Mouse (Mus musculus): Measurements from ENCODE around the gene Usp47. TPM values are rescaled to one million over a fixed set of nuclear protein-coding genes. Genes with fewer than 3 reads are reported as not detected.

Gene Usp47
- polyA plus RNA-seq, 1 experiment from 2014 or later, result 80.9 TPM

DNA sequence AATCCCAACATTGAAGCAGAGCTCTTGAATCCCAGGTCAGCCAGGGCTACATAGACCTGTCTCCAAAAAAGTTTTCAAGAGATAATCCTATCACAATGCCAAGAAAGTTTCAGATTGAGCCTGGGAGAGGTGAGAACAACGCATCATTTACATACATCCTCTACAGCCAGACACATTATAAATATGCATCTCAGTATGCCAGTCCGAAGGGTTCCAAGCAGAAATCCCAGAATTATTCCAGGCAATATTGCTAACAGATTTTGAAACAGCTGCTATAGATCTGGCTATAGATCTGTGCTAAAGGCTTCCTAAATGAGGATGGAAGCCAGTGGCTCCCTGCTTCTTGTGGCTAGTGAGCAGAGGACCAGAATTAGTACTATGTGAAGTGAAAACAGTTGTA is 77.6 kb downstream of the Usp47 start:
- no peak overlapping the region for H3K4me3 ChIP-seq (ENCODE audit: low read length)
- 91% methylated on average over 2 of the region's 2 CpGs for WGBS
- H3K9me3 ChIP-seq (ENCODE audit: control insufficient read depth, low read length), result no peaks in the 10 kb centered on the region
- peaks cover 76% of the 10 kb centered on the region for H3K36me3 ChIP-seq (ENCODE audit: control insufficient read depth, insufficient read depth, low read length)
- H3K9ac ChIP-seq (ENCODE audit: low read depth, low read length), result no peak overlapping the region
- H3K27me3 ChIP-seq (ENCODE audit: control insufficient read depth, insufficient read depth, low read length), result no peaks in the 10 kb centered on the region
- H3K4me2 ChIP-seq (replicated peaks; ENCODE audit: low read depth, low read length), result no peak overlapping the region
- ATAC-seq (ENCODE audit: low FRiP score, low TSS enrichment), result no peak
- no peaks in the 10 kb centered on the region for H3K4me1 ChIP-seq (ENCODE audit: control insufficient read depth, insufficient read depth, low read length)
- no peak overlapping the region for H3K27ac ChIP-seq (ENCODE audit: low read depth, low read length)

DNA sequence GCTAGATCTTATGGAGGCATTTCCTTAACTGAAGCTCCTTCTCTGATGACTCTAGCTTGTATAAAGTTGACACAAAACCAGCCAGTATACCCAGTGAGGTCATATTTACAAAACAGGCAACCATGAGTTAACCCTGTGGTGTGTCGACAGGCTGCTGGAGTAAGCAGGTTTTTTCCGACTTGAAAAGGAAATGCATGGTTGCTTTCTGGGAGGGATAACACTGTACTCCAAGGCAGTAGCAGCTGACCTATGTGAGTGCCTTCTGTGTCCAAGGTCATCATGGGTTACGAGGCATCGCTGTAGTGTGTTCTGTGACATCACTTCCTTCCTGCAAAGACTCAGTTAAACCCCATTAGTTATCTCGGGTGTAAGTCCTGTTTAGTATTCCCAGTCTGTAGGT is 79.6 kb downstream of the Usp47 start:
- Histone ChIP-seq H3K4me2 (replicated peaks; ENCODE audit: low read depth, low read length) (no peak overlapping the region), H3K36me3 (ENCODE audit: control insufficient read depth, insufficient read depth, low read length) (peaks cover 80% of the 10 kb centered on the region), H3K9ac (ENCODE audit: low read depth, low read length) (no peak overlapping the region), H3K9me3 (ENCODE audit: control insufficient read depth, low read length) (no peaks in the 10 kb centered on the region), H3K27ac (ENCODE audit: low read depth, low read length) (no peak overlapping the region), H3K27me3 (ENCODE audit: control insufficient read depth, insufficient read depth, low read length) (no peaks in the 10 kb centered on the region), H3K4me3 (ENCODE audit: low read length) (no peak overlapping the region), H3K4me1 (ENCODE audit: control insufficient read depth, insufficient read depth, low read length) (no peaks in the 10 kb centered on the region)
- no peak for ATAC-seq (ENCODE audit: low FRiP score, low TSS enrichment)
- WGBS, result 59% methylated on average over 5 of the region's 5 CpGs

DNA sequence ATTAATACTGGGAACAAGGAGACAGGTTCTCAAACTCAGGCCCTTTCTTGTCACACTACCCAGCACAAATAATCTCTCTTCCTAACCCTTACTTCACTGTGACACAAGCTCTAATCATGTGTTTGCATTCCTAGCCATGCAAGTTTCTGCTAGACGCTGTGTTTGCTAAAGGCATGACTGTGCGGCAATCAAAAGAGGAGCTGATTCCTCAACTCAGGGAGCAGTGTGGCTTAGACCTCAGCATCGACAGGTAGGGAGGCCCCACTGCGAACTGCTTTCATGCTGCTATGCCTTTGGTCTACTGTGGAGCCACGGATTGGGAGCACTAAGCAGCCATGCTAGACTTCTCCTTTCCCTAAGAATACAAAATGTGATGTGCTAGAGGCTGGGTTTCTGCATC is 80.5 kb downstream of the Usp47 start:
- ATAC-seq (ENCODE audit: low FRiP score, low TSS enrichment), result no peak
- 91% methylated on average over 5 of the region's 5 CpGs for WGBS

DNA sequence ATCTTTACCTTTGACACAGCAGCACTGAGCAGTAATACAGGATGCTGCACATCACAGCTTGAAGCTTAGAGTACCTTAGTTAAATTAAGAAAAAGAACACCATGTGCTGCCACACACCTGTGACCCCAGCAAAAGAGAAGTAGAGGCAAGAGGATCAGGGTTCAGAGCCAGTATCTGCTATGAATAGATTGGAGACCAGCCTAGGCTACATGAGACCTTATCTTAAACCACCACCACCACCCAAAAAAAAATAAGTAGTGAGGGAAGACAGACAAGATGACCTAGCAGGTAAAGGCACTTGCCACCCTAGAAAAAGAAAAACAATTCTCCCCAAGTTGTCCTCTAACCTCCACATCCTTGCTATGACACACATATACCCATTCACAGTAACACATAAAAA is 85.5 kb downstream of the Usp47 start:
- no peak overlapping the region for H3K4me2 ChIP-seq (replicated peaks; ENCODE audit: low read depth, low read length)
- H3K9me3 ChIP-seq (ENCODE audit: control insufficient read depth, low read length), result no peaks in the 10 kb centered on the region
- H3K9ac ChIP-seq (ENCODE audit: low read depth, low read length), result no peak overlapping the region
- ATAC-seq (ENCODE audit: low FRiP score, low TSS enrichment), result no peak
- peaks cover 71% of the 10 kb centered on the region for H3K36me3 ChIP-seq (ENCODE audit: control insufficient read depth, insufficient read depth, low read length)
- no peaks in the 10 kb centered on the region for H3K4me1 ChIP-seq (ENCODE audit: control insufficient read depth, insufficient read depth, low read length)
- H3K4me3 ChIP-seq (ENCODE audit: low read length), result no peak overlapping the region
- no peak overlapping the region for H3K27ac ChIP-seq (ENCODE audit: low read depth, low read length)
- H3K27me3 ChIP-seq (ENCODE audit: control insufficient read depth, insufficient read depth, low read length), result no peaks in the 10 kb centered on the region

More for the DNA sequence above, 80.5 kb downstream of the Usp47 start:
- H3K36me3 ChIP-seq (ENCODE audit: control insufficient read depth, insufficient read depth, low read length), result peaks cover 80% of the 10 kb centered on the region
- no peak overlapping the region for H3K27ac ChIP-seq (ENCODE audit: low read depth, low read length)
- H3K4me3 ChIP-seq (ENCODE audit: low read length), result no peak overlapping the region
- no peak overlapping the region for H3K4me2 ChIP-seq (replicated peaks; ENCODE audit: low read depth, low read length)
- no peaks in the 10 kb centered on the region for H3K9me3 ChIP-seq (ENCODE audit: control insufficient read depth, low read length)
- no peaks in the 10 kb centered on the region for H3K4me1 ChIP-seq (ENCODE audit: control insufficient read depth, insufficient read depth, low read length)
- H3K27me3 ChIP-seq (ENCODE audit: control insufficient read depth, insufficient read depth, low read length), result no peaks in the 10 kb centered on the region
- no peak overlapping the region for H3K9ac ChIP-seq (ENCODE audit: low read depth, low read length)

DNA sequence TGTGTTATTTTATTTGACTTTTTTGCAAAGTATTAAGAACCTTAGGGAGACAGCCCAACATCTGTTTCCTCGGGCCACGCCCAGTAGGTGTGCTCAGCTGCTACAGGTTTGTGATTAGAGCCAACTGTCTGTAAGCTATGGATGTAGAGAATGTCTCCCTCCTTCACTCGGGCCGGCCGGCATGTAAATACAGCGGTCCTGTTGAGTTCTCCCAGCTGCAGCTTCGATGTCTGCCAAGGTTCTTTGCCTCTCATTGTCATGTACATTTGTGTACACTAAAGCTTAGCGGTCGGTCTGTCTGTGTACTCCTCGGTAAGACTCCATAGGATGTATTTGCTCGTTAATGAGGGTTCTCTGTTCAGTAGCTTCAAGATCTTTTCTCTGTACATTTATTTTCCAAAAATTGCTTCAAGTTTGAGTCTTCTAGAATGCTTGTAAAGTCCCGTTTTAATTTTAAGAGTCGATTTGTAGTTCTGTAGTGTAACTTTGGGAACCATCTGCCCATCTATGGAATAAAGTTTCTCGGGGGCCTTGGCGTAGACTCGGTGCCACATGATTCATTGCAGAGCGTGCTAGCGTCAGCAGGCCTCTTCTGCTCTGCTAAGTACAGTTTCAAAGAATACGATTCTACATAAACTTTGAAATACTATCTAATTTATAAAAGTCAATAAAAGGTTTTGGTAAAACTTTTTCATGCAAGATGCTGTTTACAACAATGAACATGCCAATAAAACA is 87.5 kb downstream of the Usp47 start:
- peaks cover 55% of the 10 kb centered on the region for H3K36me3 ChIP-seq (ENCODE audit: control insufficient read depth, insufficient read depth, low read length)
- H3K4me3 ChIP-seq (ENCODE audit: low read length), result no peak overlapping the region
- H3K9ac ChIP-seq (ENCODE audit: low read depth, low read length), result no peak overlapping the region
- no peak overlapping the region for H3K27ac ChIP-seq (ENCODE audit: low read depth, low read length)
- no peaks in the 10 kb centered on the region for H3K9me3 ChIP-seq (ENCODE audit: control insufficient read depth, low read length)
- 89% methylated on average over 19 of the region's 19 CpGs for WGBS
- no peaks in the 10 kb centered on the region for H3K4me1 ChIP-seq (ENCODE audit: control insufficient read depth, insufficient read depth, low read length)
- no peaks in the 10 kb centered on the region for H3K27me3 ChIP-seq (ENCODE audit: control insufficient read depth, insufficient read depth, low read length)
- ATAC-seq (ENCODE audit: low FRiP score, low TSS enrichment), result no peak
- no peak overlapping the region for H3K4me2 ChIP-seq (replicated peaks; ENCODE audit: low read depth, low read length)

DNA sequence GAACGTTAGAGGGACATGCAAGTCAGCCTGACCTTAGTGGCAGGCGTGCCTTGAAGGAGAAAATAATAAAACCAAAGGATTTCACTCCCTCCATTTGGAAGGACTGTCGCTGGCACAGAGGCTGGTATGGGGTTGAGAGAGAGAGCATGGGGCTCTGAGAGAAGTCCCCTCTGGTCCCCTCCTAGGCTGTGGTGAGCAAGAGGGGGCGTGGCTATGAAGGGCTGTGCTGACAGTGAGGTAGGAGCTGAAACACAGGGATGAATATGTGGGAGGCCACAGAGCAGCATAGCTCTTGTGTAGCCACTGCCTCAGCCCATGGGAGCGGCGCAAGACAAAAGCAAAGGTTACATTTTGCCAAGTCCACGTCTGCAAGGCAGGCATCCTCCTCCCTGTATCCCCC is 94.2 kb downstream of the Usp47 start:
- WGBS, result 83% methylated on average over 7 of the region's 7 CpGs
- Histone ChIP-seq H3K36me3 (ENCODE audit: control insufficient read depth, insufficient read depth, low read length) (no peaks in the 10 kb centered on the region), H3K4me3 (ENCODE audit: low read length) (no peak overlapping the region), H3K9me3 (ENCODE audit: control insufficient read depth, low read length) (no peaks in the 10 kb centered on the region), H3K27ac (ENCODE audit: low read depth, low read length) (no peak overlapping the region), H3K27me3 (ENCODE audit: control insufficient read depth, insufficient read depth, low read length) (no peaks in the 10 kb centered on the region), H3K4me2 (replicated peaks; ENCODE audit: low read depth, low read length) (no peak overlapping the region), H3K4me1 (ENCODE audit: control insufficient read depth, insufficient read depth, low read length) (0 out of 2 replicates have a peak, but pooled peaks cover 5% of the 10 kb centered on the region), H3K9ac (ENCODE audit: low read depth, low read length) (no peak overlapping the region)
- ATAC-seq (ENCODE audit: low FRiP score, low TSS enrichment), result no peak

DNA sequence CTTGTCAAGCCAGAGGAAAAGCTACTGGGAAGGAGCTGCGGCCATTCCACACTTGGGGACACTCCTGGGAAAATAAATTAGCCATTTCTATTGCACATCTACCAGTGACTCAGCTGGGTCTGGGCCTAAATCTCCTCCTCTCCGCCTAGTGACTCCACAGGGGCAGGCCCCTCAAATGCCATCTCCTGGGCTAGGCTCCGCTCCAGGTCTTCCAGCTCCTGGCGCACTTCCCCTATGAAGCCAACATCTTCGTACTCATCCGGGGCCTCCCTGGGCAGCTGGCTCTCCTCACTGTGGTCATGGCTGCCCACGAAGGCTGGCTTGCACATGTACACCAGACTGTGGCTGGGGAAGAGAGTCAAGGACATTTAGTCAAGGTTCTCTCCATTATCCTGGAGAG is 94.8 kb downstream of the Usp47 start:
- no peak for ATAC-seq (ENCODE audit: low FRiP score, low TSS enrichment)

DNA sequence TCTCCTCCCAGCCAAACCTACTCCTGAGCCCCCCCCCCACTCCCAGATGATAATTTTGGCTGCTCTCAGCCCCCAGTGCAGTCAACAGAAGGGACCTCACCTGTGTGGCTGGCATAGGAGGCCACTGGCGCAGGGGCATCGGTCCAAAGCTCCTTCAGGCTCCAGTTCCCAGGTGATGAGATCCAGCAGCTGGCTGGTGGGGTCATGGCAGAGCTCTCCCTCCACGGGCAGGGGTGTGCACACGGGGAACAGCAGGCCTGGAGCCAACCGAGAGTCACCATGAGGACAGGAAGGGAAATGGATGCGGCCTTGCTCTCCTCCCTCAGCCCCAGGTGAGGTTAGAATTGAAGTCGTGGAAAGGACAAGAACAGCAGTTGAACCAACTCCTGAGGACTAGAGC is 95.9 kb downstream of the Usp47 start:
- H3K9me3 ChIP-seq (ENCODE audit: control insufficient read depth, low read length), result no peaks in the 10 kb centered on the region
- H3K4me1 ChIP-seq (ENCODE audit: control insufficient read depth, insufficient read depth, low read length), result 0 out of 2 replicates have a peak, but pooled peaks cover 5% of the 10 kb centered on the region
- H3K4me3 ChIP-seq (ENCODE audit: low read length), result no peak overlapping the region
- ATAC-seq (ENCODE audit: low FRiP score, low TSS enrichment), result no peak
- 84% methylated on average over 7 of the region's 7 CpGs for WGBS
- H3K36me3 ChIP-seq (ENCODE audit: control insufficient read depth, insufficient read depth, low read length), result no peaks in the 10 kb centered on the region
- H3K27me3 ChIP-seq (ENCODE audit: control insufficient read depth, insufficient read depth, low read length), result no peaks in the 10 kb centered on the region
- H3K27ac ChIP-seq (ENCODE audit: low read depth, low read length), result no peak overlapping the region
- no peak overlapping the region for H3K4me2 ChIP-seq (replicated peaks; ENCODE audit: low read depth, low read length)
- H3K9ac ChIP-seq (ENCODE audit: low read depth, low read length), result no peak overlapping the region

More for the DNA sequence above, 94.8 kb downstream of the Usp47 start:
- 0 out of 2 replicates have a peak, but pooled peaks cover 5% of the 10 kb centered on the region for H3K4me1 ChIP-seq (ENCODE audit: control insufficient read depth, insufficient read depth, low read length)
- no peak overlapping the region for H3K27ac ChIP-seq (ENCODE audit: low read depth, low read length)
- H3K36me3 ChIP-seq (ENCODE audit: control insufficient read depth, insufficient read depth, low read length), result no peaks in the 10 kb centered on the region
- no peak overlapping the region for H3K9ac ChIP-seq (ENCODE audit: low read depth, low read length)
- H3K4me2 ChIP-seq (replicated peaks; ENCODE audit: low read depth, low read length), result no peak overlapping the region
- no peak overlapping the region for H3K4me3 ChIP-seq (ENCODE audit: low read length)
- 91% methylated on average over 7 of the region's 7 CpGs for WGBS
- H3K9me3 ChIP-seq (ENCODE audit: control insufficient read depth, low read length), result no peaks in the 10 kb centered on the region
- H3K27me3 ChIP-seq (ENCODE audit: control insufficient read depth, insufficient read depth, low read length), result no peaks in the 10 kb centered on the region

DNA sequence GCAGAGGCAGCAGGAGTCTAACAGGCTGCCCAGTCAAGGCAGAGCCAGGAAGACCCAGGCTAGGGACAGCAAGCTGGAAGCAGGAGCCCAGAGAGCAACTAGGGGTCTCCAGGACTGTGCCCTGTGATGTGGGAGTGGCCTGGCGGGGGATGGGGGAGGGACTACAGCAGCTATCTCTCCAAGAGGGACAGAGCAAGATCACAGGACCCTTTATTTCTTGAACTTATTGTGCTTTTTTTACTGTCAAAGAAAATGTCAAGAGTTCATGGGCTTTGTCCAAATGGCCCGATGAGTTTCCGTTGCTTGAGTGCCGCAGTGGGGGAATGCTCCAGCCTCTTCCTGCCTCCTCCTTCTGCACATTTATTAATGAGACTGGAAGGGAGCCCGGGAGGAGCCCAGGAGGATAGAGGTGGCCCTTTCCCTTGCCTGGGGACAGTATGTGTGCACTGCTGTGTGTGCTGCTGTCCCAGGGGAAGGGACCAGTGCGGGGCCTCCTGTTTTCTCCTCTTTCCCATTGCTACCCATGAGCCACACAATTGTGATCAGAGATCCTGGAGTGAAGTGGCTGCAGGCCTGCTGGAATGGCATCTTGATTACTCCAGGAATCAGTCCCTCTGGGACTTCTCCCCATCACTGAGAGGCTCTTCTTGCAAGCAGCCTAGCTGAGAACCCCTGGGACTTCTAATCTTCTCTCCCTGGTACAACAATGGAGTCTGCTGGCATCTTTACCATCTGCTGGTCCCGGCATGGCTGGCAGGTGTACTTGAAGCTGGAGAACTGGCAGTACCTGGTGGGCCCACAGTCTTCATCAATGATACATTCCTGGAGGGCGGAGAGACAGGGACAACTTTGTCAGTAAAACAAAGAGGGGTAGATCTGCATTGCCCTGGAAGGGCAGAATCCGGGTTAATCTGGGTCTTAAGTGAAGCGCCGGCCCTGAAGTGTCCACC is 97.8 kb downstream of the Usp47 start:
- Histone ChIP-seq H3K9ac (ENCODE audit: low read depth, low read length) (no peak overlapping the region), H3K27me3 (ENCODE audit: control insufficient read depth, insufficient read depth, low read length) (no peaks in the 10 kb centered on the region), H3K4me1 (ENCODE audit: control insufficient read depth, insufficient read depth, low read length) (0 out of 2 replicates have a peak, but pooled peaks cover 5% of the 10 kb centered on the region), H3K4me2 (replicated peaks; ENCODE audit: low read depth, low read length) (no peak overlapping the region), H3K27ac (ENCODE audit: low read depth, low read length) (no peak overlapping the region), H3K4me3 (ENCODE audit: low read length) (no peak overlapping the region), H3K36me3 (ENCODE audit: control insufficient read depth, insufficient read depth, low read length) (no peaks in the 10 kb centered on the region), H3K9me3 (ENCODE audit: control insufficient read depth, low read length) (no peaks in the 10 kb centered on the region)
- 68% methylated on average over 11 of the region's 11 CpGs for WGBS
- no peak; the same call in 1 of the 2 replicates for ATAC-seq (ENCODE audit: low FRiP score, low TSS enrichment)

Data from kidney, embryonic 14.5 days (tissue).